Mouse (Mus musculus) fibroblast of lung, adult 2 months (primary cell): ENCODE results near the gene Edem2.
A peak's percentile ranks its signal among the peaks of the same experiment; 100 is the strongest.

Experiments used
- DNase-seq: peaks from one replicate; pipeline ENCODE4 v3.0.0-alpha.2; 2011; ENCODE audit warnings: low read depth

Edem2 gene

DNA sequence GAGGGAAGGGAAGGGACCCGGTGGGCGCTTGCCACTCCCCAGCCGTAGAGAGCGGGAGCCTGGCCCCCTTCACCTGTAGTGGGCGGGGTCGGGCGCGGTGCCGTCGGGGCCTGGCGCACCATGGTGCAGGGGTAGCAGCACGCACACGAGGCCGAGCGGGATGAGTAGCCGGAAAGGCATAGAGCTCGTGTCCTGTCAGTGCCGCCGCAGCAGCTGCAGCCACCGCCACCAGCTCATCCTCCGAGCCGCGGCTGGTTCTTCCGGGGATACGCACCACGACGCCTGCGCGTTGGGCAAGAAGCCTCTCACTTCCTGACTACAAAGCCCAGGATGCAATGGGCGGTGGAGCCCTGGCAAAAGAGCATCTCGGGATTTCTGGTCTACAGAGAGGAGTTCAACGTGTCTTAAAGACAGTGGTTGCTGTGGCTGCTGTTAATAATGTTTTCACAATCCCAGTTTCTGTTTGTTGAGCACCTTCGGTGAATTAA, at the start of gene Edem2:
TSS of gene Edem2 (minus strand) at position 318 of the 488 bp plus-strand sequence.
- peak; percentile 78 for DNase-seq

DNA sequence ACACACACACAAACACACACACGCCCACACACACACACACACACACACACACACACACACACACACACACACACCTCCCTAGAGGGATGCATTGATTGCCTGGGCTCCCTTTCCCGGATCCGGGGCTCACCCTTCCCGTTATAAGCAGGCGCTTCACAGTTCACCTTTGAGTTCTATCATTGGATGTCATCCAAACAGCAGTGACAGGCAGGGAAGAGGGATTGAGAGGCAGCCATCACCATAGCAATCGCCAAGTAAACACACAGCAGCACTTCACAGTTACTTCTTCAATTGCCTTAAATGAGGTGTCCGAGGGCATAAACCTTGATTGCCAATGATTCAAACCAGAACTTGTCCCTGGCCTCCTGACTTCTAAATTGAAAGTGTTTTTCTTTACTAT, 49.8 kb upstream of the Edem2 start:
- no peak for DNase-seq

DNA sequence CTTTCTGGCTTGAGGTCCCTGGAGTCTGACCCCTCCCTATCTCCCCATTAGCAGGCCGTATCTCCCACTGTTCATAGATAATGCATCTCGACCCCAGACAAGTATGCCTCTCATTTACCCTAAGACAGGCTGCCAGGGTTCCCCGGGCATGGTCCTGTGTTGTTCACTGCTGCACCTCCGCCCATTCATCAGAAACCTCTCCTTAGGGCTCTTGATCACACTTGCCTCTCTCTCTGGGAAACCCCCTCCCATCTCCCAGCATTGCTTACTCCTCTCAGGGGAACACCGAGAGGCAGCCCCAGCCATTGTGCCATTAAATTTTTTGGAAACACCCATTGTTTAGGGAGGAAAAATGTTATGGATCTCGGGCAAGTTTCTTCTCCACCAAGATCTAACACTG, 48.7 kb upstream of the Edem2 start:
- DNase-seq = no peak

DNA sequence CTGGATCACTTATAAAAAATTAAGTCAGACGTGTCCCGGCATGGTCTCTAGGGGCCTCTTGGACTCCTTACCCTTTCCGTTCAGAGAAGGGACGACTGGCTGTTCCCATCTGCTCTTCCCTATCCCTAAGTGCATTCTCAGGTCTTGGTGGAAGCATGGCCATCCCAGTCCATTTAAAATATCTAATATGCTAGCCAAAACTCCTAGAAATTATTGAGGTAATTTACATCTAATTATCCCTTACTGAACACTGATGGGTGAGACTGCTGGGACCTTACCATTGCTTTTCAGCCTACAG, 48.4 kb upstream of the Edem2 start:
- DNase-seq = no peak

DNA sequence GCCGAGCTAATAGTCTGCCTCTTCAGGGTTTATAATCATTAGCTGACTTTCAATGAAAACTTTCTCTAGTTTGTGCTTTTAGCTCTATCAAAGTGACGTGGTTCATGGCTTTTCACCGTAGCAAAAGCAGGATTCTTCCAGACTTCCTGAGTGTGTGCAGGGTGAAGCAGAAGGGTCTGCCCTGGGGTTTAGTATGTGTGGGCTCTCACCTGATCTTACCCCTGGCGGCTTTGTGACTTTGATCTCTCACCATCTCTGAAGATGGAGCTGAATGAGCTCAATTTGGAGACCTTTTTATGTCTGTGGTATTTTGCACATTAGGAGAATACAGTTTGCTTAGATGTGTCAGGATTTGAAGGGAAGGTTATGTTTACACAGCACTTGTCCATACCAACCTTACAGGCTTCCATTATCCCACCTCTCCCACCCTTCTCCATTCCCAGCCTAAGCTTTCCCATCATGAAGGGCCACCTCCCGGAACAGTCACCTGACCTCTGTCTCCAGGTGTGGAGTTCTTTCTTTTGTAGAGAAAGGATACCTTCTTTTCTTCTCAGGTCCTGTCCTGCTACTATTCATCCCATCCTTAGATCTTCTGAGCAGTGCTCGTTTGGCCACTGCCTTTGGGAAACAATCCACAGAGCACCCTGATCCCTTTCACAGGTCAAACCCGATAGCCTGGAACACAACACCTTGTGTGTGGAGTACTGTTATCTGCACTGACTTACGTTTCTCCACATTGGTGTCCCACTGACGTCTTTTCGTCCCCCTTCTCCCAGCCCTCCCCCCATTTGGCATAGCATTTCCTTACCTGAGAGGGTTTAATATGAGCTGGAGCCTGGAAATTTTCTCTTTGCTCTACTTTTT, 47.8 kb upstream of the Edem2 start:
- DNase-seq = no peak

DNA sequence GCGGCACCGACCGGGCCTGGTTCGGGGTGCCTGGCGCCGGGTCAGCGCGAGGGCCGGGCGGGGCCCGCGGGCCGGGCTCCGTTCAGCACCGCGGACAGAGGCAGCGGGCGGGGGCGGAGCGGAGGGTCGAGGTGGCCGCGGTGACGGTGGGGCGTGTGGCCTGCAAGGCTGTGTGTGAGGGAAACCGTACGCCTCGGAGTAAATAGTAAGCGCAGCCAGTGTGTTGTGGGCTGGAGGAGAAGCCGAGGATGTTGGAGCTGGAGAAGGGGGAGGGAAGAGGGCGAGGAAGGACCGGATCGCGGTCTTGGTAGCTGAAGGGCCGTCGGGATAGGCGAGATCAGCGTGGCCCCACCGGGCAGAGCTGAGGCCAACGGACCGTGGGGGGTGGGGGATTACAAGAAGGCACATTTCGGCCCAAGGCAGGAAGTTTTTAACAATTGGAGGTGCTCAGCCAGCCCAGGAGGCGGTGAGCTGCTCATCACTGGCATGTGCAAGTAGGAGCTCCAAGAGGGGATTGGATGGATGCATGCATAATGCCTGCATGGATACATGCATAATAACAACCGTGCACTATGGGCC, 46.5 kb upstream of the Edem2 start:
- DNase-seq = no peak

DNA sequence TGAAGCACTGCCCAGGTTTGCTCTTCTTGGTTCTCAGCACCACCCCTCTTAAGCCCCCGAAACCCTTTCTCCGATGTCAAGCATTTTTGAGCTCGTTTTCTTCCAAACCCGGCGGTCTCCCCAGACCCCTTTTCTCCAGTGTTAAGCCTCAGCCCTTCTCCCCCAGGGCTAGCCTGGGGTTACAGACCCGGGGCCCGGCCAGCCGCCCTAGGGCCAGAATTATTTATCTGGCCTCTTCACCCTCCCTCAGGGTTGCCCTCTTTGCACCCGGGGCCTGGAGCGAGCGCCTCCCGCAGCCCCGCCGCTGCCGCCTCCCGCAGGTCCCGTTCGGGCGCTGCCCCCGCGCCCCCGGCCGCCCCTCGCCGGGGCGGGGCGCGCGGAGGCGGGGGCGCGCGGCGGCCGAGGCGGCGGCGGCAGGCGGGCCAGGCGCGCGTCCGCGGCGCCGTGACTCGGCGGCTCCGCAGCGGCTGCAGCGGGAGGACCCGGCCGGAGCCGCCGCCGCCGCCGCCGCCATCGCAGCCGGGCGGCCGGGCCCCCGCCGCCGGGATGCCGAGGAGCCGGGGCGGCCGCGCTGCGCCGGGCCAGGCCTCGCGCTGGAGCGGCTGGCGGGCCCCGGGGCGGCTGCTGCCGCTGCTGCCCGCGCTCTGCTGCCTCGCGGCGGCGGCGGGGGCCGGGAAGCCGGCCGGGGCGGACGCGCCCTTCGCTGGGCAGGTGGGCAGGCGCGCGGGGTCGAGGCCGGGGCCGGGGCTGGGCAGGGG, 45.8 kb upstream of the Edem2 start, which contains the start of gene Mmp24:
TSS of gene Mmp24 (plus strand) at position 416 of the 758 bp plus-strand sequence.
- DNase-seq = no peak

DNA sequence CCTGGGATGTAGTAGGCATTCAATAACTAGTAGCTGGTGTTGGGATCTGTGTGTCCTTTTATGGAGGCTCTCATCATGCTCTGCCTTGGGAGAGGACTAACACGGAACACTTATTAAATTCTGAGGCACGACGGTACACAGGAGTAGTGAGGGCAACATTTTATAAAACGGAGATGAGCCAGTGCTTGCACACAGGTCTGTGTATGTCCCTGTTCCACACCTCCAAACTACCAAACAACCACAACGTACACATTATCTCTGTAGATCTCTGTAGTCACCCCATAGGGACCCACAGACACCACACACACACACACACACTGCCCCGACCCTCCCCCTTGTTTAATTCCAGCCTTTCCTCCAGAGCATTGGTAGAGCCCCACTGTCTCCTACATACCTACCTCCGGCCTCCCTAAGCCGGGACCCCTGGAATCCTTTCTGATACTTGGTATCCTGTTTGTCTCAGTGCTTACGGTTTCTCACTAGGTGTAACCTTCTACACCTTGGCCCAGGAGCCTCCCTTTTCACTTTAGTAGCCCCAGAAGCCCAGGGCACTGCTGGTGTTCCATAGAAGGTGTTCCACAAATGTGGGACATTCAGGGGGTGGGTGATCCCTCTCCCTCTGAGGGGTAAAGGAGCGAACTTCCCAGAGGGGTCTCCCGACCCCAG, 45.1 kb upstream of the Edem2 start:
- DNase-seq = no peak

DNA sequence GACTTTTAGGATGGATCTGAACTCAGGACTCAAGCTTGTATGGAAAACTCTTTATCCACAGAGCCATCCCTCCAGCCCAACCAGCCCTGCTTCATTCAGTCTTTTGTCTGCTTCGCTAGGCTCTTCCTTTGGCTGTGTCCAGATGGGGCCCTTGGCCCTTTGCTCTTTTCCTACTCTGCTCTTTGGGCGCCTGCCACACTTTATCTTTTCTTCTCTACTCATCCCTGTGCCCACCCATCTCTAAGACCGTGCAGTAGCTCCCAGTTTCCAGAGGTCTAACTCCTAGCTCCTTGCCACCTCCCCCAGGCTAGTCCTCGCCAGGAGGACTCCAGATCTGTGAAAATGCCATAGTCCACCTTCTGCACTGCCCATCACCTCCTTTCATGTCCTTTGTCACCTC, 44.4 kb upstream of the Edem2 start:
- no peak for DNase-seq

DNA sequence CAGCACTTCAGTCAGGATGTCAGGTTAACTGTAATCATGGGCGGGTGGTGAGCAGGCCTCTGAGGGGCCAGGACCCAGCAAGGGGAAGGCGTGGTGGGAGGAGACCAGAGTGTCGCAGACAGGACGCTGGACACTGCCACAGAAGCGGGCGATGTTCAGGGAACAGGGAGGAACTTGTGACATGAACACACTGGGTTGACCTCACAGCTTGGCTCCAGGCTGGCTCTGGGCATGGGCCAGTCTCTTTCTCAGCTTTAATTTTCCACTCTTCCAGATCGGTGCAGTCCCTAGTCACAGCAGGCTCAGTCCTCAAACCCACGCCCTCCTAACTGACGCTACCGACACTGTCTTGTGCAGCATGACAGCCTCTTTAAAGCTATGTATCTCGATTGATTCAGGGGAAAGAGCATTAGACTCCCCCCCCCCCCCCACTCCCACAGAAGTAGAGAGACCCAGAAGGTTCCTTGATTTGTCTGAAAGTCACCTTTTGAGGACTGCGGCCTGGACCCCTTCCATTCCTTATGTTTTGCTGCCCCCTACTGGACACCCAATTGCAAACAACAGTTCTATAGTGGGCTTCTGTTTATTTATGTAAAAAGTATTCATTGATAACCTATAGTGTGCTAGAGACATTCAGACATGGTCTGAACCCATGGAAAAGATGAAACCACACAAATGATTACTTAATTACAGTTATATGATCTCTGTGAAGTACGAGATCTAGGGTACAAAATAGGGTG, 35.6 kb upstream of the Edem2 start:
- peak; percentile 24 for DNase-seq

DNA sequence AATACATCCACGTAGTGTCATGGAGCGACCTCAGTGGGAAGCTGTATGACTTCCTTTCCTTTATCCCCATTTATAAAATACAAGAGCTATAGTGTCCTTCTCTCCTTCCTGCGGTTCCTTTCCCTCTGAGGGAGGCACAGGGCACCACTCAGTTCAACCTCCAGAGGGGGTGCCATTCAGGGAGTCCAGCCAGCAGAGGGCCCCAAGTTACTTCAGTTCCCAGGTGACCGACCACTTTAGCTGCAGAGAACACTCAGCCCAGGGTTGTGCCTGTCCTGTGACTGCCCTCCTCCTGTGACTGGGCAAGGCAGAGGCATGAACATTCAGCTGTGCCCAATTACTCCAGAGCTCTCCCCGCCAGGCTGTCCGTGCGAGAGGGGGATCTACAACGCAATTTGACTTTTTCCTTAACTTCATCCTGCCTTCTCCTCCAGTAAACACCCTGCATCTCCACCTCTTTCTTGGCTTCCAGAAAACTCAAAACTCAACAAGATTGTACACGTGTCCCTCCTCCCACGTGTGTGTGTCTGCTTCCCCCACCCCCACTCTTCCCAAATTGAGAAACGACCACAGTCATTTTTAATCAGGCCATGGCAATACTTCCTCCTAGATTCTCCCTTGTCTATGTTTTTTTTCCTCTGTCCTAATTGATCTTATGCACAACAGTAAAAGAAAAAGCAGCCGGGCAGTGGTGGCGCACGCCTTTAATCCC, 27.7 kb upstream of the Edem2 start:
- DNase-seq = no peak

DNA sequence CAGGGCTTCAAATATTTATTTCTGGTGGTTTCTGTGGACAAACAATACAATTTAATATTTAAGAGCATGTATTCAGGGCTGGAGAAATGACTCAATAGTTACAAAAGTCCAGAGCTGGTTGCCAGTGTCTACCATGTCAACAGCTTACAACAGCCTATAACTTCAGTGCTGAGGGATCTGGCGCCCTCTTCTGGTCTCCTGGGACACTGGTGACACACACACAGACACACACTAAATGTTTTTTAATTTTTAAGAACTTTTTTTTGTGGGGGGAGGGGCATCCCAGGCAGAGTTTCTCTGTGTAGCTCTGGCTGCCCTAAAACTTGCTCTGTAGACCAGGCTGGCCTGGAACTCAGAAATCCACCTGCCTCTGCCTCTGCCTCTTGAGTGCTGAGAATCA, 26.5 kb upstream of the Edem2 start:
- DNase-seq = peak; percentile 43

DNA sequence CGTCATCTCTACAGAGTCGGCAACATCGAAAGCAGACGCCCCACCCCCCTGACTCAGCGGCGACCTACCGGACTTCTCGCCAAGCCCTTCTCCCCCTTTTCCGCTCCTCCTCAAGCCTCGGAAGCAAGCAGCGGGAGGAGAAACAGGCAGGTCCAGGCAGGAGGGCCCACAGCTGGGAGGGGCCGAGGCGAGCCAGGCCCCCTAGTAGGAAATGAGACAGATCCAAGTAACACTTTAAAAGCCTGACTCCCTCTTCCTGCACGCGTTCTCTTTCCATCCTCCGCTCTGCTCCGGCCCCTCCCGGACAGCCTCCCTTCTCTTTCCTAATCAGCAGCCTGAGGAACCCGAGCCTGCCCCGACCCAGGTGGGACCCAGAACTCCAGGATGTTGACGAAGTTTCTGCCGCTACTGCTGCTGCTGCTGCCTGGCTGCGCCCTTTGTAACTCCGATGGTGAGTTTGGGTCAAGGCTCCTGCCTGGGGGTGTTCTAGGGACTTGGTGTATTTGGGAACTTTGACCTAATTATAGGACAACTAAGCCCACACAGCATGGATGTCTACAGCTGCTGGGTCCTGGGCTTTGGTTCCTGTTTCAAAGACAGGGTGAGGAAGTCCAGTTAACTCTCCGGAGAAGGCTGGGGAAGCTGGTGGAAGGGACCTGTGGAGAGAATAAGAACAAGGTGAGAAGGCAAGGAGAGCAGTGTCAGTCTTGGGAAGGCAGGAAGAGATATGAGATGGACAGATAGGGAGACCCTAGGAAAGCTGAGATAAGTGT, 21.9 kb upstream of the Edem2 start, which contains the start of gene Procr:
TSS of gene Procr (plus strand) at position 104 of the 773 bp plus-strand sequence.
- DNase-seq = peak; percentile 45

DNA sequence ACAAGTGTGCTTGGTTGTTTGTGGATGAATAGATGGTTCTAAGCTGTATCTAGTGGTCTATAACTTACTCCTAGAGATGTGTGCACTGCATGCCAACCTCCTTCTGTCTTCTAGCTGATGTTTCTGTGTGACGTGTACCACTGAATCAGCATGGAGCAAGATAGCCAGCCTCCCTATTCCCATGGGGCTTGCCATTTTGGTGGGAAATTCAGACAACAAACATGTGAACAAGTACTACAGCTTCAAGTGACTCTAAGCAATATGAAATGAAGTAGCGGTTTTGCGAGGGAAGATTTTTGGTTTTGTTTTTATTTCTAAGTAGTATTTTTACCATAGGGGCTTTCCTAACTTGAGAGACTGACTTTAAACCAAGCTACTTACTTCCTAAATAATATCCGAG, 20.1 kb upstream of the Edem2 start:
- no peak for DNase-seq

DNA sequence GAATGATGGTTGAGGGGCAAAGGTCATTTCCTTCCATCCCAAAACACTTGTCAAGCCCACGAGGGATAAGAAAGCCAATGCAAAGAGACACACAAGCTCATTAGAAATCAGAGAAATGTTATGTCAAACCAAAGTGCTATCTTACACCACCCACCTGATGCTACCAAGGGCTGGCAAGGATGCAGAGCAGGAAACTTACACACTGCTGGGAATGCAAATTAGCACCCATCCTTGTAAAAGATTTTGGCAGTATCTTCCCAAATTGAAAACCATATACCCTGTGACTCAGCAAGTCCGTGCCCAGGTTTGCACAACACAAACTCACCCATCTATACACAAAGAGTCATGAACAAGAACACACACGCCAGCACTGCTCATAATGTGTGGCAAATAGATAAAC, 16.2 kb upstream of the Edem2 start:
- no peak for DNase-seq

DNA sequence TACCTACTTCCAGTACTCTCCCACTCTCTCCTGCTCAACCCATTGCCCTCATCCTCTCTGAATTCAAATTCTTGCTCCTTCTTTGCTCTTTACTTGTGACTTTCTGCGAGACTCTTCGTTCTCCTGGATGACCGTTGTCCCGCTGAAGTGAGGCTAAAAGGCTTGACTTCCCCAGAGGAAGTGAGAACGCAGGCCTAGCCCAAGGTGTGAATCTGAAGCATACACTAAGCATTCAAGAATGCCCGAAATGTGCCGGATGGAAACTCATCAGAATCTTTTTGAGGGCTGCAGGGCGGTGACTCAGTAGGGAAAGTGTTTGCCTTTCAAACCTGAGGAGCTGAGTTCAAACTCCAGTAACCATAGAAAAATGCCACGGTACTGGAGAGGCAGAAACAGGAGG, 14.1 kb upstream of the Edem2 start:
- DNase-seq = no peak

DNA sequence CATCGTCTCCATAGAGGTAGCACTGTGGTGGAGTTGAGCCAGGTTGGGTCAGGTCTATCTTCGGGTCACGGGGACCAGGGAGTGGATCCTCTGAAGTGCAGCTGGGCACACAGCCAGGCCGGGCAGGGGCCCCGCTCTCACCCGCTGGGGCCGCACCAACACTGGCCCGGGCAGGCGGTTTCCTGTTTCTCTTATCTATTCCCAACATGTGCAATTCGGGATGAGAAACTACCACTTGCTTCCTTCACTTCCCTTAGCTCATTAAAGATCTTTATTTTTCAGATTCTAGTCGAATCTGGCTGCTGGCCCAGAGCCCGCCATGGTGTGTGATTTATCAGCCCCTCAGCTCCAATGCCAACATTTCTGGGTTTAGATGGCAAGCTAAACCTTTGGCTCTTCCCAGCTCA, 13.7 kb upstream of the Edem2 start:
- no peak for DNase-seq

DNA sequence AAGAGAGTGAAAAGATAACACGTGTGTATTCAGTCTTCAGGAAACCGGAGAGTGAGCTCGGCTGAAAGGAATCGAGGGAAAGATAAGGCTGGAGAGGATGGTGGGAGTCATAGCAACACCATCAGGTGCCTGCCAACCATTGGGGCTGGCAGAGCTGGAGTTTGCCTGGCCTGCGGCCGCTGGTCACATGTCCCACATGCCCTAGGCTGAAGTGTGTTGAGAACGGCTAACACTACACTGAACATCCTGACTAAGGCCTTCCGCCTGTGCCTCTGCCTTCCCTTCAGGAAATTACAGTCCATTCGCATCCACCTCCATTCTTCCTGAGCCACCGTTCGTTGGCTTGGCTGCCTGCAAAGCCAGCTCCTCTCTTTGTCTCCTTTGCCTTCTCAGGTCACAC, 12.9 kb upstream of the Edem2 start:
- DNase-seq = no peak

DNA sequence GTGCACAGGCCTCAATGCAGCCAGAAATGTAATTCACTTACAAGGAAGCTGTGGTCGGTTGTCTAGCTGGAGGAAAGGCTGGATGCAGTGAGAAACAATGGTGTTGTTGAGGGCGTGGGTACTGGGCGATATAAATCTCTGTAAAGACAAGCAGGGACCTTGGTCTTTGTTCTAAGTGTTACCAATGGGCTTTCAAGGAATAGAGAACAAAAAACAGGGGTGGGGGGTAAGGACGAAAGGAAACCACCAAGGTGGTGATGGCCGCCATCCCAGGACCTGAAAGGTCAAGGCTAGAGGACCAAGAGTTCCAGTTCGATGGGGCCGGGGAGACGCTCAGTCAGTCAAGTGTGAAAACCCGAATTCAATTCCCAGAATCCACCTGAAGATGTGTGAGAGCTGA, 8.5 kb upstream of the Edem2 start:
- no peak for DNase-seq

DNA sequence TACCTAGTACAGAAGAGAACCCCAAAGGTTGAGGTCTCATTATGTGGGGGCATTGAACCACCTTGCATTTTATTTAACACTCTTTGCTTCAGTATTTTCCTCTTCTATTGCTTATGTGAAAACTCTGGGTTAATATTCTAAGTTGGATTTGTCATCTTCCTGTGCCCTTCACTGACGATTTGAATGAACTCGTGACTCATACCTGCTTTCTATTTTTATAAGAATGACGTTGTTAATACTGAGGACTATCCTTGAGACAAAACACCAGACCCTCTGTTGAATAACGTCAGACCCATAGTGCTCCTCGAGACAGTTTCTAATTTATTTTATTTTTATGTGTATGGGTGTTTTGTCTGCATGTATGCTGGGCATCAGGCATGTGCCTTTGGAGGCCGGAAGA, 7.7 kb upstream of the Edem2 start:
- DNase-seq = no peak
